Mouse (Mus musculus) left cerebral cortex, adult 11 months (tissue): ENCODE measurements around the gene Adgrg1.

ENCODE experiments used
- DNase-seq: peaks from one replicate; pipeline ENCODE4 v3.0.0; 2022; ENCODE audit warnings: low spot score

The Adgrg1 gene

GRCm38 (mm10) chr8:94976651-94977417, 2.3 kb downstream of the Adgrg1 start:
- no peak for DNase-seq

GRCm38 (mm10) chr8:94978131-94978530, 3.6 kb downstream of the Adgrg1 start:
- no peak for DNase-seq

GRCm38 (mm10) chr8:94978593-94979319, 4.2 kb downstream of the Adgrg1 start:
- no peak for DNase-seq

GRCm38 (mm10) chr8:94980176-94980575, 5.6 kb downstream of the Adgrg1 start:
- DNase-seq, result no peak

GRCm38 (mm10) chr8:94980976-94981375, 6.4 kb downstream of the Adgrg1 start:
- DNase-seq, result no peak

- no peak for DNase-seq
These were observed 7.3 kb downstream of the Adgrg1 start for GRCm38 (mm10) chr8:94981848-94982247.

GRCm38 (mm10) chr8:94983146-94983545, 8.6 kb downstream of the Adgrg1 start:
- DNase-seq, result no peak

- DNase-seq, result no peak
These were observed 9.4 kb downstream of the Adgrg1 start for GRCm38 (mm10) chr8:94983881-94984516.

- DNase-seq, result no peak
These were observed 10.5 kb downstream of the Adgrg1 start for GRCm38 (mm10) chr8:94985023-94985422.

GRCm38 (mm10) chr8:94986676-94987075, 12.1 kb downstream of the Adgrg1 start:
- no peak for DNase-seq

GRCm38 (mm10) chr8:94987553-94987952, 13.0 kb downstream of the Adgrg1 start:
- no peak for DNase-seq

GRCm38 (mm10) chr8:94988619-94989018, 14.1 kb downstream of the Adgrg1 start:
- DNase-seq, result no peak

- DNase-seq, result no peak
These were observed 15.2 kb downstream of the Adgrg1 start for GRCm38 (mm10) chr8:94989711-94990110.

- DNase-seq, result no peak
These were observed 16.3 kb downstream of the Adgrg1 start for GRCm38 (mm10) chr8:94990598-94991453.

GRCm38 (mm10) chr8:94991454-94991994, 17.0 kb downstream of the Adgrg1 start:
- DNase-seq, result no peak

GRCm38 (mm10) chr8:94992010-94992409, 17.5 kb downstream of the Adgrg1 start:
- DNase-seq, result no peak

- no peak for DNase-seq
These were observed 18.0 kb downstream of the Adgrg1 start for GRCm38 (mm10) chr8:94992534-94992933.

- DNase-seq, result no peak
These were observed 18.6 kb downstream of the Adgrg1 start for GRCm38 (mm10) chr8:94992996-94993724.

- DNase-seq, result peak; percentile 65
These were observed 19.5 kb downstream of the Adgrg1 start for GRCm38 (mm10) chr8:94994006-94994405.

GRCm38 (mm10) chr8:94994510-94994909, 20.0 kb downstream of the Adgrg1 start:
- DNase-seq, result no peak

GRCm38 (mm10) chr8:94995336-94995893, 20.9 kb downstream of the Adgrg1 start:
- DNase-seq, result no peak
